Mouse (Mus musculus): ENCODE data around the gene Dock8. TPM values are rescaled to one million over a fixed set of nuclear protein-coding genes. Genes with fewer than 3 reads are reported as not detected.

Dock8 gene
- polyA plus RNA-seq (2015; fragmentation: Nextera tagmentation; extraction: Ambion mirVana): 0.29 and 0.54 TPM in 2 replicates

DNA sequence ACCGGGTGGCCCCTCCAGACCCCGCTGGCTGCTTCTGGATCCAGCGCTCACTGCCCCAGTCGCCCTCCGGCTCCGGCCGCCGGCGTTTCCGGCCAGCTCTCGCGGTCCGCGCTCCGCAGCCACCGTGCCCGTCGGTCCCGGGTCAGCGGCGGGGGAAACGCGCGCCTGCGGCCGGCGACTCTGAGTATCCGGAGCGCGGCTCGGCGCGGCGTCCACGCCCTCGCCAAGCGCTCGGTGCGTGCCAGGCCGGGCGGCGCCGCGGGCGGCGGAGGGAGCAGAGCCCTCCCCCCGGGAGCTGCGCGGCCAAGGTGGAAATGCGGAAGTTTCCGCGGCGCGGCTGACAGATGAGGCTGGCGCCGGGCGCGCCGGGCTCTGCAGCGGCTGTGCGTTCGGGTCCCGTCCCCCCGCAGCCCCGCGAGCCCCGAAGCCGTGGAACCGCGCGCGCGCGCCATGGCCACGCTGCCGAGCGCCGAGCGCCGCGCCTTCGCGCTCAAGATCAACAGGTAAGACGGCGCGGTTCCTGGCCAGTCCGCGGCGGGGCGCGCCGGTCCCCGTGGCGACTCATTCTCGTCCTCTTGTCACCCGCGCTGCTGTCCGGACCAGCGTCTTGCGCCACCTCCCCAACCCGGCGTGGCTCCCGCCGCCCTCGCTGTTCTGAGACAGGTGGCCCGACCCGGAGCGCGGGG lies at the start of gene Dock8:
Gene Dock8, plus strand, starts transcription at position 334 of the 686 bp plus-strand sequence.
- WGBS: under 1% methylated on average over 84 of the region's 109 CpGs
- Histone ChIP-seq H3K27me3 (peaks cover 74% of the 10 kb centered on the region), H3K9ac (peak within 1 kb of the TSS; percentile 54)

DNA sequence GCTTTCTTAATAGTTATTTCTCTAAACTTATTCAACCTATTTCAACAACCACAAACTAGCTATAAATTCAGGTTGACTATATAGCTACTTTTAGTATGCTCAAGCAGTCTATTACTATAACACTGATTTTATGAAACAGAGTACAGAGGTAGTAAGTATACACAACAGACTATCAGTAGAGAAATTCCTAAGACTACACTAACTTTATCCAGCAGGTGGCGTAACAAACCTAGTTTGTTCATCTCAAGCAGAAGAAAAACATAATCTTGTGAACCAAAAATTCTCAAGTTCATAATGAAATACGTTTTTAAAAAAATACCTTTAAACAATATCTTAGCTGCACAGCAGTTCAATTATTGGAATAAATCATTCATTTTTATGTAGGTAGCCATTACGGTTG lies 40.8 kb upstream of the Dock8 start:
- H3K27ac ChIP-seq: no peak overlapping the region
- H3K36me3 ChIP-seq (ENCODE audit: poor library complexity, severe bottlenecking): peaks cover 16% of the 10 kb centered on the region
- WGBS: 38% methylated on average over 3 of the region's 3 CpGs
- H3K4me3 ChIP-seq: no peak overlapping the region
- no peak overlapping the region for H3K4me2 ChIP-seq
- H3K9ac ChIP-seq: no peak overlapping the region
- H3K27me3 ChIP-seq: no peaks in the 10 kb centered on the region
- no peak for ATAC-seq
- no peaks in the 10 kb centered on the region for H3K9me3 ChIP-seq (replicated peaks)
- peaks cover 16% of the 10 kb centered on the region for H3K4me1 ChIP-seq

More for the DNA sequence above, at the start of gene Dock8:
- Histone ChIP-seq H3K27ac (no peak within 1 kb of the TSS), H3K9me3 (replicated peaks) (no peaks in the 10 kb centered on the region), H3K4me3 (peak within 1 kb of the TSS; percentile 65), H3K36me3 (ENCODE audit: poor library complexity, severe bottlenecking) (no peaks in the 10 kb centered on the region), H3K4me2 (peak within 1 kb of the TSS; percentile 94), H3K4me1 (peaks cover 15% of the 10 kb centered on the region)
- 0 out of 2 replicates have a peak, but pooled peaks have one; percentile 38 for ATAC-seq

DNA sequence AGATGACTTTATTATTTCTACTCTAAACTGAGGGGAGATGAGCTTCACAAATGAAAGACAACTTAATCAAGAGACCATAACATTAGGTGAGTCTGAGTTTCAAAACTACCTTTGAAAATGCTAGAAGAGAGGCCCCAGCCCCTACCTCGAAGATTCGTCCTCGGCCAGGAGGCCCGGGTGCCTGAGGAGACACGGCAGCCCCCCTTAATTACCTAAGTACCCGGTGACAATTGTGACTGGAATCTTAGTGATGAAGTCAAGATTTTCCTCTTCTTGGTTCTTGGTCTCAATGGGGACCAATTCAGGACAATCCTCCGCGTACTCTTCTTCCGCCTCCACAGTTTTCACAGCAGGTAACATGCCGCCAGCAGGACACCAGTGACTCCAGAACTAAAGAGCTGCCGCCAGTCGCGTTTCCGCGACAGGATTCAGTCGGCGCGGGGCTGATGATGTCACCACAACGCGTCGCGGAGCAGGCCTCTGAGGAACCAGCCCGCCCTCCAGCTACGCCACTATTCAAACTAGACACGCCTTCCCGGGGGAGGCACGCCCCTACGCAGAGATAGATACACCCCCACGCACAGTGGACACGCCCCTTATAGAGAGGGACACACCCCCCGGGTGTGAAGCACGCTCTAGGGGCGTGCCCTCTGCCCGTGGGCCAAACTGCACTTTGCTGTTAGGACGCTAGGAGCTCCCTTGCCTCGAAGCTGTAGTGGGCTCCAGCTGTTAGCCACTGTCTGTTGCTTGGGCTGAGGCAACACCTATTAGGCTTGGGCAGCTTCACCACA lies 38.0 kb upstream of the Dock8 start, which contains the start of gene Cbwd1:
Gene Cbwd1, minus strand, starts transcription at position 439 of the 791 bp plus-strand sequence.
- WGBS: under 1% methylated on average over 36 of the region's 36 CpGs
- Histone ChIP-seq H3K27me3 (no peaks in the 10 kb centered on the region), H3K9me3 (replicated peaks) (no peaks in the 10 kb centered on the region), H3K9ac (peak within 1 kb of the TSS; percentile 69), H3K36me3 (ENCODE audit: poor library complexity, severe bottlenecking) (peaks cover under 1% of the 10 kb centered on the region), H3K4me1 (peaks cover 16% of the 10 kb centered on the region), H3K27ac (peak within 1 kb of the TSS; percentile 22), H3K4me3 (peak within 1 kb of the TSS; percentile 74), H3K4me2 (peak within 1 kb of the TSS; percentile 69)
- peak; percentile 99 for ATAC-seq

DNA sequence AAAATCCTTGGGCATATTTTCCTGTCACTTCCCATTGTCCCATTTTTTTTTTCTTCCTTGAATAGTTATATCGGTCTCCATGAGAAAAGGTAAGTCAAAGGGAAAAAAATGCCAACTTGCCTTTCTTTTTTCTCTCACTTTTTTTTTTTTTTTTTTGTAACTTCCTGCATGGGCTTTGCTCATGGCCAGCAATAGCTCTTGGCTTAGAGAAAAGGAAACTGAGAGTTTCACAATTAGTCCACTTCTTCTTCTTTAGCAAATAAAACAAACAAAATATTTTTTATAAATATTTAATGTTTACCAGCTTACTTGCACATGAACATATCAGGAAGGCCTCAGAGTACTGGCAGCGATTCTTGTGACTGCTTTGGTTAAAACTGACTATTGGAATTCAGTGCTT lies 33.1 kb upstream of the Dock8 start:
- H3K4me3 ChIP-seq: no peak overlapping the region
- ATAC-seq: no peak
- no peaks in the 10 kb centered on the region for H3K9me3 ChIP-seq (replicated peaks)
- H3K9ac ChIP-seq: no peak overlapping the region
- no peaks in the 10 kb centered on the region for H3K27me3 ChIP-seq
- H3K27ac ChIP-seq: no peak overlapping the region
- no peak overlapping the region for H3K4me2 ChIP-seq
- no peaks in the 10 kb centered on the region for H3K36me3 ChIP-seq (ENCODE audit: poor library complexity, severe bottlenecking)
- H3K4me1 ChIP-seq: no peaks in the 10 kb centered on the region
- 88% methylated on average over 2 of the region's 2 CpGs for WGBS

DNA sequence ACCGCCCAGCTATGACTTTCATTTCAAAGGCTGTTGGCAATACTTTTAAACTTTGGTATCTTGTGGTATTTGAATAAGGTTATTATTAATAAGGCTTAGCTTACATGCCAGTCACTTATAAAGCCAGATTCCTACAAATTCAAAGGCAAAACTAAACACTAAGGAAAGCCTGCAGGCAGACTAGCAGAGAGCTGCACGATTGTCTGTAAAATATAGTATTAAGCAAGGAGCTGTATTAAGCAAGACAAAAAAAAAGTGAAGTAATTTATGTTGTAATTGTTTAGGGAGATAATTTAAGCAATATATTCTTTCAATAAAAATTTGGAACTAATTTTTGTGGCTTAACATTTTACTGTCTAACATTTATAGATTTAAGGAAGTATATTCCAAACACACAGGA lies 32.4 kb upstream of the Dock8 start:
- 96% methylated on average over 2 of the region's 2 CpGs for WGBS
- H3K4me1 ChIP-seq: no peaks in the 10 kb centered on the region
- no peak overlapping the region for H3K9ac ChIP-seq
- ATAC-seq: no peak
- H3K9me3 ChIP-seq (replicated peaks): no peaks in the 10 kb centered on the region
- H3K27ac ChIP-seq: no peak overlapping the region
- no peaks in the 10 kb centered on the region for H3K27me3 ChIP-seq
- H3K4me3 ChIP-seq: no peak overlapping the region
- H3K4me2 ChIP-seq: no peak overlapping the region
- H3K36me3 ChIP-seq (ENCODE audit: poor library complexity, severe bottlenecking): no peaks in the 10 kb centered on the region

DNA sequence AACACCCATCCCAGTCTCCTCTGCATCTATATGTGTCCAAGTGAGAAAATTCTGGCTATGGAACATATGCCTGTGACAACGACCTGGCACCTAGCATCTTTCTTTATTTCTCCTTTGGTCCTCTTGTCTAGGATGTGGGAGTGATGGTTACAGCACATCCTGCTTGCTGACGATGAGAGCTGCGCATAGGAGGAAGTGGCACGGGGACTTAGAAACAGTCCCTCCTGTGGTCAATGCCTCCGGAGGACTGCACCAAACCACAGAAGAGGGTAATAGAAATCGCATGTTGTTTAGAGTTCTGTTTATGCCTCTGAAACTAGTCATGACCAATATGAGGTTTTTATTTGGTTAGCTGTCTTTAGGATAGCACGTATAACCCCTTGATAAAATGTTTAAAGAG lies 28.0 kb upstream of the Dock8 start:
- no peak overlapping the region for H3K27ac ChIP-seq
- no peak overlapping the region for H3K4me2 ChIP-seq
- H3K9me3 ChIP-seq (replicated peaks): no peaks in the 10 kb centered on the region
- WGBS: 91% methylated on average over 7 of the region's 7 CpGs
- no peaks in the 10 kb centered on the region for H3K36me3 ChIP-seq (ENCODE audit: poor library complexity, severe bottlenecking)
- no peaks in the 10 kb centered on the region for H3K4me1 ChIP-seq
- H3K27me3 ChIP-seq: no peaks in the 10 kb centered on the region; the same call in 1 of the 2 replicates
- no peak overlapping the region for H3K4me3 ChIP-seq
- no peak overlapping the region for H3K9ac ChIP-seq
- ATAC-seq: no peak

DNA sequence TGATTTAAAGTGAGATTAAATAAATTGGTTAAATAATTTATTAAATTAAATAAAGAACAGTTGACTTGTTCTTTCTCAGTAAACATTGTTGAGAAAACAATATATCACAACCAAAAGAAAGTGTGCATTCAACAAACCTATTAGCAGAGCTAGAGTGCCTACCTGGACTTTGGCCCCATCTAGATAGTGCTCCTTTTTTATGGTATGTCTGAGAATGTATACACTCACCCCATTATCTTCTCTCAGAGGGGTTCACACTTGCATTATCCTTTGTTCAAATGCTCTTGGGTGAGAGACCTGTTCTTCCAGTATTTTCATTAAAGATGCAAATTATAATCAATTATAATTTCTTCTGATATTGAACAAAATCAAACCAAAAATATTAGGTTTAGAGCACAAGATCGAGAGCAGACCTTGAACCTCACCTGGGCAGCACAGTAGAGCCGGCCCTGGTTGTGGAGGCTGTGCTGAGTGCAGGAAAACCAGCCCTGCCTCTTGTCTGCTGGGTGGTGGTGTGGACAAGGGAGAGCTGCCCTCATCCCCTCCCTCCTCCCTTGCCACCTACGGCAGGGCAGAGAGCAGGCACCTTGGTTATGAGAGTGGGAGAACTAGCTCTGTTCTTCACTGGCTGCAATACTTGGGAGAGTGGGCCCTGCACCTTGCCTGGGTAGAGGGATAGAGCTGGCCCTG lies 26.5 kb upstream of the Dock8 start:
- 85% methylated on average over 3 of the region's 3 CpGs for WGBS
- Histone ChIP-seq H3K4me1 (no peaks in the 10 kb centered on the region), H3K36me3 (ENCODE audit: poor library complexity, severe bottlenecking) (no peaks in the 10 kb centered on the region), H3K27me3 (no peaks in the 10 kb centered on the region; the same call in 1 of the 2 replicates), H3K9ac (no peak overlapping the region), H3K4me3 (no peak overlapping the region), H3K27ac (no peak overlapping the region), H3K4me2 (no peak overlapping the region), H3K9me3 (replicated peaks) (no peaks in the 10 kb centered on the region)
- ATAC-seq: no peak

DNA sequence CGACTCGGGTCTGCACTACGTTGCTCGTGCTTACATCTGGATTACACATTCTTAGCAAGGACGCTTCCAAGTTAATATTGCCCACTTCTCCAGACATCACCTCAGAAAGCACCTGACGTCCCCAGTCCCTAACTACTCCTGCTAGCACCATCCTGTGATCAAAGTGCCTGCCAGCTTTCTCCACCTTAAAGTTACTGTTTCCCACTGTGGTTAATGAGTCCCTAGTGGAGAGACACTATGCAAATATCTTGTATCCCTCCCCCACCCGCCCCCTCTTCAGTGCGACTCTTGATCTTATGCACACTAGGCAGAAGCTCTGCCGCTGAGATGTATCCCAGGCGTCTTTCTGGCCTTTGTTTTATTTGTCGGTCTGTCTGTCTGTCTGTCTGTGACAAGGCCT lies 21.3 kb upstream of the Dock8 start:
- H3K9me3 ChIP-seq (replicated peaks): no peaks in the 10 kb centered on the region
- H3K4me1 ChIP-seq: peaks cover 3% of the 10 kb centered on the region; the same call in 1 of the 2 replicates
- no peak for ATAC-seq
- no peak overlapping the region for H3K9ac ChIP-seq
- H3K27ac ChIP-seq: no peak overlapping the region
- no peaks in the 10 kb centered on the region for H3K36me3 ChIP-seq (ENCODE audit: poor library complexity, severe bottlenecking)
- no peaks in the 10 kb centered on the region; the same call in 1 of the 2 replicates for H3K27me3 ChIP-seq
- H3K4me2 ChIP-seq: no peak overlapping the region
- H3K4me3 ChIP-seq: no peak overlapping the region
- WGBS: 81% methylated on average over 11 of the region's 11 CpGs

DNA sequence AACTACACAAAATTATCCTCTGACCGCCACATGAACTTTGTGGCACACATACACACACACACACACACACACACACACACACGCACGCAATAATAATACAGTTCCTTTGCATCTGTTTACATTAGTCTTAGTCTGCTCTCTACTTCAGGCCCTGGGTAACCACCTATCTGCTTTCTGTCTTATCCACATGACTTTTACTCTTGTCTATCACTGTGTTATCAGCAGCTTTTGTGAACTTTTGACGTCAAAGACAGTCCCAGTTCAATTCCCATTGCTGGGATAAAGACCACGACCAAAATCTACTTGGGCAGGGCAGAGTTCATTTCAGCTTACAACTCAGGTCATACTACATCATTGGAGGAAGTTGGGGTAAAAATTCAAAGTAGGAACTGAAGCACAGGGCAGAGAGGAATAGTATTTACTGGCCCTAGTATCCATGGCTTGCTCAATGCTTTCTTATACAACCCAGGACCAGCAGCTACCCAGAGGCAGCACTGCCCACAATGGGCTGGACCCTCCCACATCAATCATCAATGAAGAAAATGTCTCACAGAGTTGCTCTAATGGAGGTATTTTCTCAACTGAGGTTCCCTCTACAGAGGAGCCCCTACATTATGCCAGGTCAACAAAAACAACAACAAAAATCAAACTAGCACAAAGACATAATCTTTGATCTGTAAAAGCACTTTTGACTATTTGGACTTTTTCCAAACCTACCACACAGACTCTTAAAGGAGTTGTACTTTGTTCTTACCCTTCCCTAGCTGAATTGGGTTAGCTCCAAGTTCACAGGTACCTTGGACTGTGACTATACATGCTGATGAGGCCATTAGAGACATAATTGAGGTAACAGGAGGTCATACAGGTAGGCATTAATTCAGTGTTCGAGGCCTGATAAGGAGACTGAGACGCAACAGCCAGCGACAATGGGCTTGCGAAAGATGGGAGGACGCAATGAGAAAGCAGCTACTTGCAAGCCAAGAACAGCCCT lies 20.2 kb upstream of the Dock8 start:
- WGBS: 90% methylated on average over 10 of the region's 10 CpGs
- Histone ChIP-seq H3K27me3 (no peaks in the 10 kb centered on the region), H3K4me2 (no peak overlapping the region), H3K36me3 (ENCODE audit: poor library complexity, severe bottlenecking) (no peaks in the 10 kb centered on the region), H3K4me3 (no peak overlapping the region), H3K27ac (no peak overlapping the region), H3K9ac (no peak overlapping the region), H3K4me1 (peaks cover 3% of the 10 kb centered on the region; the same call in 1 of the 2 replicates), H3K9me3 (replicated peaks) (no peaks in the 10 kb centered on the region)
- no peak for ATAC-seq

DNA sequence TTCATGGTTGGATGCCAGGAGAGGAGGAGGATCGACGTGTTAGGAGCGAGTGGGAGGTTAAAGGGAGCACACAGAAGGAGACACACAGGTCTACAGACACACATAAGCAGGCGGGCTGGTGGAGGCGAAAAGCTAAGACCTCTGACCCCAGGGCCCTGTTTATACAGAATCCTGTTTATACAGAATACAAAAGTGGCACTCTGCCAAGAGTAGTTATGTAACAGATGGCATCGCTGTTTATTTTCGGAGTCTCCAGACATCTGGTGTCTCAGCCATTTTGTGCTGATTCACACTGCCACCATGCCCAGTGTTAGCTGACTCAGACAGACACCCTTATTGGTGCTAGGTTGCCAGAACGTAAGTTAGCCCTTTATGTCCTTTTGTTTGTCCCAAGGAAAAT lies 18.0 kb upstream of the Dock8 start:
- no peaks in the 10 kb centered on the region for H3K36me3 ChIP-seq (ENCODE audit: poor library complexity, severe bottlenecking)
- H3K27me3 ChIP-seq: no peaks in the 10 kb centered on the region
- WGBS: 65% methylated on average over 8 of the region's 8 CpGs
- H3K4me3 ChIP-seq: no peak overlapping the region
- ATAC-seq: peak; percentile 86
- no peak overlapping the region for H3K9ac ChIP-seq
- no peaks in the 10 kb centered on the region for H3K9me3 ChIP-seq (replicated peaks)
- H3K27ac ChIP-seq: no peak overlapping the region
- H3K4me1 ChIP-seq: peaks cover 3% of the 10 kb centered on the region; the same call in 1 of the 2 replicates
- no peak overlapping the region for H3K4me2 ChIP-seq

DNA sequence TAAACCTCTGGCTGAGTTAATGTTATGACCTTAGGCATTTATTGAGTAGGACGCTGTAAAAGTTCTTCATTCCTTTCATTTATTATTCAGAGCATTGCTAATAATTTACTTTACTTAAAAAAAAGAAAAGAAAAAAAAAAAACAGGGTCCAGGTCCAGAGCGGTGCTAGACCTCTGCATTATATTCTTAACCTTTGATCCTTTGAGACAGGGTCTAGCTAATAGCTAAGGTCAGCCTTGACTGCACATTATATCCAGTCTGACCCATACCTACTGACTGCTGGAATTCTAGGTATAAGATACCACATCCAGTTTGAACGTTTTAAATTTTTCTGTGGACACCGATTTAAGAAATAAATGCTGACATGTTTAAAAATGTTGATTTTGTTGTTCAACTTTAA lies 16.3 kb upstream of the Dock8 start:
- no peak overlapping the region for H3K4me2 ChIP-seq
- H3K27me3 ChIP-seq: no peaks in the 10 kb centered on the region
- no peak overlapping the region for H3K4me3 ChIP-seq
- no peak for ATAC-seq
- no peak overlapping the region for H3K9ac ChIP-seq
- H3K9me3 ChIP-seq (replicated peaks): no peaks in the 10 kb centered on the region
- peaks cover 3% of the 10 kb centered on the region; the same call in 1 of the 2 replicates for H3K4me1 ChIP-seq
- 89% methylated on average over 4 of the region's 4 CpGs for WGBS
- H3K27ac ChIP-seq: no peak overlapping the region
- no peaks in the 10 kb centered on the region for H3K36me3 ChIP-seq (ENCODE audit: poor library complexity, severe bottlenecking)
